Mouse (Mus musculus): ENCODE measurements around the gene Fam90a1a. TPM values are rescaled to one million over a fixed set of nuclear protein-coding genes. Genes with fewer than 3 reads are reported as not detected.
"Not testable (repeated sequence)": the region's sequence is repeated elsewhere in the genome, so short reads cannot be mapped to it uniquely, and the experiment has no call there.

Gene Fam90a1a
- not detected in 2 replicates for polyA plus RNA-seq (2016; fragmentation: Nextera tagmentation; extraction: Ambion mirVana)

DNA sequence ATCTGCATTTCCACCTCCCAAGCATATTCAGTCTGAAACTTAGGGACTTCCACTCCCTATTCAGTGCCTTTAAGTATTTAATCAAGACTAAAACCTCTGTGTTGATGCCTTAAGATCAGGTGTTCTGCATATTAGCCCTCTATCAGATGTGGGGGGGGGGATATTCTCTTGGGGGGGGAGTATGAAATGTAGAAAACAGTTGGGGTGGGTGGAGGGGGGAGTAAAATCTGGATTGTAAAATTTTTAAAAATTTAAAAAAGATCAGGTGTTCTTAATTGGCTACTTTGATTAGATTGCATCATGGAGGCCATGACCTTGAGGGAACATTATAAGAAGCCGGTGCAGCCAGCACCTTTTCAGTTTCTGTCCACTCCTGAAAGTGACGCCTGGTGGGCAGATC is at the start of gene Fam90a1a:
TSS of gene Fam90a1a (plus strand) at position 301 of the 400 bp plus-strand sequence.
- no peak for DNase-seq (ENCODE audit: low spot score)
- Histone ChIP-seq H3K27ac (replicated peaks) (no peak within 1 kb of the TSS), H3K27me3 (replicated peaks; ENCODE audit: low read depth, poor library complexity, severe bottlenecking) (no peaks in the 10 kb centered on the region), H3K36me3 (replicated peaks) (no peaks in the 10 kb centered on the region), H3K4me3 (no peak within 1 kb of the TSS), H3K9me3 (no peaks in the 10 kb centered on the region), H3K4me1 (no peaks in the 10 kb centered on the region)
- WGBS = 84% methylated on average over 2 of the region's 2 CpGs

GRCm38 (mm10) chr8:21911931-21912330 is 46.6 kb upstream of the Fam90a1a start:
- H3K4me1 ChIP-seq = no peaks in the 10 kb centered on the region
- WGBS = 8% methylated on average over 1 of the region's 1 CpGs
- H3K27me3 ChIP-seq (replicated peaks; ENCODE audit: low read depth, poor library complexity, severe bottlenecking) = no peaks in the 10 kb centered on the region
- no peak overlapping the region for H3K4me3 ChIP-seq
- no peaks in the 10 kb centered on the region for H3K36me3 ChIP-seq (replicated peaks)
- no peak overlapping the region for H3K27ac ChIP-seq (replicated peaks)
- DNase-seq (ENCODE audit: low spot score) = no peak
- H3K9me3 ChIP-seq = no peaks in the 10 kb centered on the region

GRCm38 (mm10) chr8:21912554-21912953 is 46.0 kb upstream of the Fam90a1a start:
- DNase-seq (ENCODE audit: low spot score) = no peak
- H3K27me3 ChIP-seq (replicated peaks; ENCODE audit: low read depth, poor library complexity, severe bottlenecking) = no peaks in the 10 kb centered on the region
- H3K4me1 ChIP-seq = no peaks in the 10 kb centered on the region
- no peaks in the 10 kb centered on the region for H3K36me3 ChIP-seq (replicated peaks)
- H3K9me3 ChIP-seq = no peaks in the 10 kb centered on the region
- no peak overlapping the region for H3K4me3 ChIP-seq
- H3K27ac ChIP-seq (replicated peaks) = no peak overlapping the region
- WGBS = 17% methylated on average over 2 of the region's 2 CpGs

DNA sequence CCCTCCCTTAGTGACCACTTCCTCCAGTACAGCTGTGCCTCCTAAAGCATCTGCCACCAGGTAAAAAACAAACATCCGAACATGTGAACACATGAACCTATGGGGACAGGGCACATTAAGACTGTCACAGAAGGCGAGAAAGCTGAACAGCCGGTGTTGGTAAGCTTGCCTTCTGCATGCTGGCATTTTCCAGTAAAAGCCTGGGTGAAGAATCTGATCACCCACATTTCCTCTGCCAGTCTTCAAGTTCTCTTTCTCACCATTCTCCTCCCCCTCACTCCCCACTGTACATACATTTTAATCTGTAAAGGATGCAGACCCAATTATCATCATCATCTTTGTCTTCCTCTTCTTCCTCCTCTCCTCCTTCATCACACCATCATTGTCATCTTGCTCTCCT is 42.9 kb upstream of the Fam90a1a start:
- H3K36me3 ChIP-seq (replicated peaks) = no peaks in the 10 kb centered on the region
- no peaks in the 10 kb centered on the region for H3K9me3 ChIP-seq
- WGBS = 89% methylated on average over 3 of the region's 3 CpGs
- no peak for DNase-seq (ENCODE audit: low spot score)
- no peak overlapping the region for H3K4me3 ChIP-seq
- H3K27me3 ChIP-seq (replicated peaks; ENCODE audit: low read depth, poor library complexity, severe bottlenecking) = no peaks in the 10 kb centered on the region
- no peaks in the 10 kb centered on the region for H3K4me1 ChIP-seq
- H3K27ac ChIP-seq (replicated peaks) = no peak overlapping the region

- WGBS = 78% methylated on average over 3 of the region's 3 CpGs
- not testable (repeated sequence) for H3K36me3 ChIP-seq (replicated peaks)
These were observed 27.8 kb upstream of the Fam90a1a start for GRCm38 (mm10) chr8:21930754-21931153.

GRCm38 (mm10) chr8:21932610-21933009 is 25.9 kb upstream of the Fam90a1a start, which contains the start of gene Defb15:
TSS of gene Defb15 (minus strand) at chr8:21932710.
- H3K4me3 ChIP-seq = no peak within 1 kb of the TSS
- H3K27ac ChIP-seq (replicated peaks) = no peak within 1 kb of the TSS
- no peaks in the 10 kb centered on the region for H3K9me3 ChIP-seq
- DNase-seq (ENCODE audit: low spot score) = no peak
- H3K4me1 ChIP-seq = no peaks in the 10 kb centered on the region
- no peaks in the 10 kb centered on the region for H3K27me3 ChIP-seq (replicated peaks; ENCODE audit: low read depth, poor library complexity, severe bottlenecking)
- H3K36me3 ChIP-seq (replicated peaks) = no peaks in the 10 kb centered on the region
- WGBS = 88% methylated on average over 6 of the region's 6 CpGs

More at GRCm38 (mm10) chr8:21930754-21931153, 27.8 kb upstream of the Fam90a1a start:
- H3K9me3 ChIP-seq; H3K27ac ChIP-seq (replicated peaks); H3K4me1 ChIP-seq; DNase-seq (ENCODE audit: low spot score); H3K4me3 ChIP-seq; H3K27me3 ChIP-seq (replicated peaks; ENCODE audit: low read depth, poor library complexity, severe bottlenecking): not testable (repeated sequence)

DNA sequence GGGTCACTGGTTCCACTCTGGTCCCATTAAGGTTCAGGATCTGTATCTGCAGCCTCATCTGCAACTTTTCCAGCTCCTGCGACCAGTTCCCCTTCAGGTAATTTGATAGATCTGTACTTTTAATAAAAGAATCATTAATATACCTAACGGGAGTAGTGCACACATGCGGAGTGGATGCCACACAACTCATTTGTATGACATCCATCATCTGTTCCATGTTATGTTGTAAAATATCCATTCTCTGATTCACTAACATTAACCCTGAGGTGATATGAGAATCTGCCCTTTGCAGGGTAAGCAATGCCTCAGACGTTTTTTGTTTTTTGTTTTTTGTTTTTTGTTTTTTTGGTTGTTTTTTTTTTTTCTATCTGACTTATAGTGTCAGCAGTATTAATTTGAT is 20.5 kb upstream of the Fam90a1a start, which contains the start of gene Defb35:
TSS of gene Defb35 (plus strand) at position 301 of the 400 bp plus-strand sequence.
- 90% methylated on average over 4 of the region's 4 CpGs for WGBS
- H3K27me3 ChIP-seq (replicated peaks; ENCODE audit: low read depth, poor library complexity, severe bottlenecking); H3K4me3 ChIP-seq; H3K36me3 ChIP-seq (replicated peaks); H3K4me1 ChIP-seq; H3K9me3 ChIP-seq; DNase-seq (ENCODE audit: low spot score); H3K27ac ChIP-seq (replicated peaks): not testable (repeated sequence)

- H3K36me3 ChIP-seq (replicated peaks) = no peaks in the 10 kb centered on the region
- H3K4me3 ChIP-seq = no peak within 1 kb of the TSS
- H3K27ac ChIP-seq (replicated peaks) = no peak within 1 kb of the TSS
- no peak for DNase-seq (ENCODE audit: low spot score)
- WGBS = 79% methylated on average over 6 of the region's 6 CpGs
- H3K9me3 ChIP-seq = no peaks in the 10 kb centered on the region
- H3K27me3 ChIP-seq (replicated peaks; ENCODE audit: low read depth, poor library complexity, severe bottlenecking) = no peaks in the 10 kb centered on the region
- no peaks in the 10 kb centered on the region for H3K4me1 ChIP-seq
These were observed 12.1 kb upstream of the Fam90a1a start, which contains the start of gene Defb13 for GRCm38 (mm10) chr8:21946462-21946861. TSS of gene Defb13 (plus strand) at chr8:21946762.

GRCm38 (mm10) chr8:21947311-21948017 is 11.1 kb upstream of the Fam90a1a start:
- Histone ChIP-seq H3K9me3 (no peaks in the 10 kb centered on the region), H3K4me1 (no peaks in the 10 kb centered on the region), H3K36me3 (replicated peaks) (no peaks in the 10 kb centered on the region), H3K27ac (replicated peaks) (no peak overlapping the region), H3K27me3 (replicated peaks; ENCODE audit: low read depth, poor library complexity, severe bottlenecking) (no peaks in the 10 kb centered on the region), H3K4me3 (no peak overlapping the region)
- DNase-seq (ENCODE audit: low spot score) = no peak
- WGBS = 72% methylated on average over 9 of the region's 9 CpGs

- H3K36me3 ChIP-seq (replicated peaks) = no peaks in the 10 kb centered on the region
- no peaks in the 10 kb centered on the region for H3K27me3 ChIP-seq (replicated peaks; ENCODE audit: low read depth, poor library complexity, severe bottlenecking)
- no peaks in the 10 kb centered on the region for H3K9me3 ChIP-seq
- 9% methylated on average over 9 of the region's 9 CpGs for WGBS
- no peaks in the 10 kb centered on the region for H3K4me1 ChIP-seq
- peak; percentile 54 for DNase-seq (ENCODE audit: low spot score)
- H3K27ac ChIP-seq (replicated peaks) = no peak overlapping the region
- no peak overlapping the region for H3K4me3 ChIP-seq
These were observed 3.2 kb upstream of the Fam90a1a start for GRCm38 (mm10) chr8:21955321-21955720.

GRCm38 (mm10) chr8:21956336-21956735 is 2.2 kb upstream of the Fam90a1a start:
- Histone ChIP-seq H3K4me1 (no peaks in the 10 kb centered on the region), H3K27ac (replicated peaks) (no peak overlapping the region), H3K4me3 (no peak overlapping the region), H3K27me3 (replicated peaks; ENCODE audit: low read depth, poor library complexity, severe bottlenecking) (no peaks in the 10 kb centered on the region), H3K9me3 (no peaks in the 10 kb centered on the region), H3K36me3 (replicated peaks) (no peaks in the 10 kb centered on the region)
- DNase-seq (ENCODE audit: low spot score) = no peak
- WGBS = 84% methylated on average over 3 of the region's 3 CpGs

GRCm38 (mm10) chr8:21966646-21967045 is 8.1 kb downstream of the Fam90a1a start:
- Histone ChIP-seq H3K4me1 (no peaks in the 10 kb centered on the region), H3K4me3 (no peak overlapping the region), H3K36me3 (replicated peaks) (no peaks in the 10 kb centered on the region), H3K9me3 (no peaks in the 10 kb centered on the region), H3K27ac (replicated peaks) (no peak overlapping the region), H3K27me3 (replicated peaks; ENCODE audit: low read depth, poor library complexity, severe bottlenecking) (no peaks in the 10 kb centered on the region)
- DNase-seq (ENCODE audit: low spot score) = no peak
- WGBS = 73% methylated on average over 1 of the region's 1 CpGs

DNA sequence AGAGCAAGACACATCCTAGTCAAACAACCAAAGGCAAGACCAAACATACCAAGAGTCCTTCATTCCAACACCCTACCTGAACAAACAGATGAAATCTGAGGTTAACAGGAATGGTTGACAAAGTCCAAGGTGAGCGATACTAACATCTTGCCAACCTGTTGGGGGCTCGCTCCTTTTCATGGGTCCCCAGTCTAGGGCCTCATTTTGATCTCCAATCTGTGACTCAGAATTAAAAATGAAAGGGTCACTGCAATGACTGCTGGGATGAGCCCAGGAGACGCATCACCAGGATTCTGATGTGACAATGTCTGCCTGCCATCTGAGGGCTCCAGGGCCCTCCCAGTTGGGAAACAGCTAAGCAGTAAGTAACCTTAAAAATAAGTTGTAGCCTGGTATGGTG is 11.0 kb downstream of the Fam90a1a start, which contains the start of gene Ccdc70:
TSS of gene Ccdc70 (plus strand) at position 301 of the 400 bp plus-strand sequence.
- Histone ChIP-seq H3K4me1 (no peaks in the 10 kb centered on the region), H3K4me3 (no peak within 1 kb of the TSS), H3K36me3 (replicated peaks) (no peaks in the 10 kb centered on the region), H3K9me3 (no peaks in the 10 kb centered on the region), H3K27ac (replicated peaks) (no peak within 1 kb of the TSS), H3K27me3 (replicated peaks; ENCODE audit: low read depth, poor library complexity, severe bottlenecking) (no peaks in the 10 kb centered on the region)
- 90% methylated on average over 3 of the region's 3 CpGs for WGBS
- no peak for DNase-seq (ENCODE audit: low spot score)
